Mouse (Mus musculus) small intestine, adult 2 months (tissue): ENCODE data around the gene Lins1. TPM values are rescaled to one million over a fixed set of nuclear protein-coding genes. Genes with fewer than 3 reads are reported as not detected.

Experiments used
- H3K27ac ChIP-seq: fragments of 200-500 bp; 2 replicates; pipeline ENCODE4 v1.5.1; 2012; ENCODE audit warnings: low read depth, low read length, control low read depth, inconsistent platforms; ENCODE audit not compliant: insufficient read depth
- H3K27me3 ChIP-seq: fragments of 200-500 bp; 2 replicates; pipeline ENCODE4 v1.6.1; 2012; ENCODE audit warnings: mild to moderate bottlenecking, moderate library complexity, low read length, inconsistent platforms; ENCODE audit not compliant: control insufficient read depth, insufficient read depth
- H3K36me3 ChIP-seq: fragments of 200-500 bp; 2 replicates; pipeline ENCODE4 v1.6.1; 2012; ENCODE audit warnings: mild to moderate bottlenecking, low read length, control low read depth, inconsistent platforms; ENCODE audit not compliant: control insufficient read depth, insufficient read depth
- H3K4me1 ChIP-seq: fragments of 200-500 bp; 2 replicates; pipeline ENCODE4 v1.6.1; 2012; ENCODE audit warnings: low read length, inconsistent platforms, mixed read lengths; ENCODE audit not compliant: control insufficient read depth, insufficient read depth, insufficient read length
- H3K4me3 ChIP-seq: fragments of 200-500 bp; 2 replicates; pipeline ENCODE4 v1.5.1; 2012; ENCODE audit warnings: low read depth, mild to moderate bottlenecking, control low read depth, inconsistent platforms, low read length, moderate library complexity
- CTCF ChIP-seq: fragments of 200-500 bp; IDR thresholded peaks from 2 replicates; pipeline ENCODE4 v1.5.1; 2012; ENCODE audit warnings: low read depth, mild to moderate bottlenecking, control low read depth, inconsistent platforms, low read length, moderate library complexity, mixed read lengths; ENCODE audit not compliant: insufficient replicate concordance, insufficient read length; ENCODE audit errors: extremely low read depth
- POLR2A ChIP-seq: fragments of 200-500 bp; IDR thresholded peaks from 2 replicates; pipeline ENCODE4 v1.6.1; 2012; ENCODE audit warnings: low read depth, mild to moderate bottlenecking, control low read depth, inconsistent platforms, low read length, moderate library complexity
- WGBS: fragments of 180-500 bp; shearing (Covaris S2); methylation state at CpG from one replicate; pipeline ENCODE4 v1.1.7; 2018; 5-methylcytosine and 5-hydroxymethylcytosine counted together
- polyA plus RNA-seq: library from polyadenylated mRNA; depleted of rRNA; stranded (reverse); fragments of >200 nt; gene quantifications from 2 replicates; pipeline ENCODE4 v1.2.3, GENCODE M21; 2012; rRNA removed

Lins1 gene
- 1.8 and 1.9 TPM in 2 replicates for polyA plus RNA-seq

DNA sequence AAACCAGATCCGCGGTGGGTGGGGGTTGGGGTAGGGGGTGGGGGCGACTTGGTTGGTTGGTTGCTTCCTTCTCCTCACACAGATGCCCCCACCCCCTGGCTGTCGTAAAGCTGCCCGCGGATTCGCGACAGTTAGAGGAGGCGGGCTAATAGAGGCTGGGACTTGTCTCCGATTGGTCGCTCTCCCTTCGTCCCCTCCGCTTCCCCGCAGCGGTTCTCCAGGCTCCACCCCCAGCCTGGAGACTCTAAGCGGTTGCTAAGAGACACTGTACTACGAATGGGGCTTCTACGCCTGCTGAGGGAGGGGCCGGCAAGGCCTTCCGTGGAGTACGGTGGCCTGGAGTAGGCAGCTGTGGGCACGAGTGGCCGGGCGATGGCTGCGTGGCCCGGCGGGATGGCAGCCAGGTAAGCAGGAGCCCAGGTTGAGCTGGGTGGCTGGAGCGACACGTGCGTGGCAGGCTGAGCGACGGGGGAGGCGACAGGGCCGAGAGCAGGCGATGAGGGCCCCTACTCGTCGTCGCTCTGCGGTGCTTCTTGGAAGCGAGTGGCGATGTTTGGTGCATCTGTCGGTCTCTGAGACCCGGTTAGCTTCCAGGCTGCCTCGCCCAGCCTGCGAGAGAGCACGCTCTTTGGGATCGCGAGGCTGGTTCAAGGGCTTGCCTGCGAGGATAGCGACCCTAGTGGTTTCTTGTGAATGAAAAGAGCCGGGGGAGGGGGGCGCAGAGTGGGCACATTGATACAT is at the start of gene Lins1:
Gene Lins1 (plus strand): TSS at position 270 of the 741 bp plus-strand sequence.
- Histone ChIP-seq H3K36me3 (0 out of 2 replicates have a peak, but pooled peaks cover 1% of the 10 kb centered on the region), H3K27me3 (no peaks in the 10 kb centered on the region), H3K27ac (peak within 1 kb of the TSS; percentile 51), H3K4me3 (peak within 1 kb of the TSS; percentile 89), H3K4me1 (peaks cover 6% of the 10 kb centered on the region; the same call in 1 of the 2 replicates)
- under 1% methylated on average over 52 of the region's 52 CpGs for WGBS
- TF ChIP-seq CTCF (0 out of 2 replicates have a peak, but pooled peaks have one; percentile 38), POLR2A (no peak)

DNA sequence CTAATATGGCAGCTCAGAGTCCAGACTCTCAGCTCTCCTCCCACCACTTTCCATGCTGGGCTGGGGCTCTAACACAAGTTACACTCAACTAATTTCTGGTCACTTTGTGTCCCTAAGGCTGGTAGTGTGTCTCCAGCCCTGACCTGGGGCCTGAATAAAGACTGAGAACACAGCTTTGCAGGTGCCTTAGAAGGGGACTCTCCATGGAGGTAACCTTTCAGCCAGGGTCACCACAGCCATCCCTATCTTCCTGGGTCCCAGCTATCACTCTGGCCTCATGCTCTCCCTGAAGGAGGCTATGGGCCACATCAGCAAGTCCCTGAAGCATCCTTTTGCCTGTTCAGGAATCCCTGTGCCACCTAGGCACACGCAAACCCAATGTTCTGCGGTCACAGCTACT is 44.0 kb upstream of the Lins1 start:
- H3K4me1 ChIP-seq = no peaks in the 10 kb centered on the region
- WGBS = 96% methylated on average over 2 of the region's 2 CpGs
- no peak overlapping the region for H3K27ac ChIP-seq
- no peak for TF ChIP-seq POLR2A
- no peak for TF ChIP-seq CTCF
- no peak overlapping the region for H3K4me3 ChIP-seq
- H3K27me3 ChIP-seq = no peaks in the 10 kb centered on the region
- H3K36me3 ChIP-seq = peaks cover 19% of the 10 kb centered on the region

GRCm38 (mm10) chr7:66649181-66649580 is 40.5 kb upstream of the Lins1 start:
- TF ChIP-seq CTCF (no peak), POLR2A (no peak)
- H3K27ac ChIP-seq = no peak overlapping the region
- no peaks in the 10 kb centered on the region for H3K27me3 ChIP-seq
- H3K4me3 ChIP-seq = no peak overlapping the region
- WGBS = 83% methylated on average over 2 of the region's 2 CpGs
- peaks cover 14% of the 10 kb centered on the region for H3K36me3 ChIP-seq
- H3K4me1 ChIP-seq = peaks cover 2% of the 10 kb centered on the region; the same call in 1 of the 2 replicates

GRCm38 (mm10) chr7:66650883-66651282 is 38.8 kb upstream of the Lins1 start:
- Histone ChIP-seq H3K27ac (no peak overlapping the region), H3K4me1 (peaks cover 4% of the 10 kb centered on the region), H3K27me3 (no peaks in the 10 kb centered on the region), H3K4me3 (no peak overlapping the region), H3K36me3 (peaks cover 10% of the 10 kb centered on the region)
- WGBS = 68% methylated on average over 5 of the region's 5 CpGs
- TF ChIP-seq POLR2A (no peak), CTCF (no peak)

GRCm38 (mm10) chr7:66652216-66652615 is 37.5 kb upstream of the Lins1 start:
- H3K4me3 ChIP-seq = no peak overlapping the region
- WGBS = 61% methylated on average over 4 of the region's 4 CpGs
- H3K4me1 ChIP-seq = peaks cover 4% of the 10 kb centered on the region
- H3K27me3 ChIP-seq = no peaks in the 10 kb centered on the region
- H3K27ac ChIP-seq = no peak overlapping the region
- TF ChIP-seq POLR2A (no peak), CTCF (no peak)
- H3K36me3 ChIP-seq = peaks cover 8% of the 10 kb centered on the region

- Histone ChIP-seq H3K4me3 (no peak overlapping the region), H3K36me3 (peaks cover 10% of the 10 kb centered on the region), H3K27me3 (no peaks in the 10 kb centered on the region), H3K4me1 (peaks cover 4% of the 10 kb centered on the region), H3K27ac (peak overlapping the region; percentile 8; the same call in 1 of the 2 replicates)
- TF ChIP-seq CTCF = no peak
- TF ChIP-seq POLR2A = no peak
- 83% methylated on average over 9 of the region's 9 CpGs for WGBS
Measured at GRCm38 (mm10) chr7:66653596-66653995, 36.1 kb upstream of the Lins1 start.

- 77% methylated on average over 9 of the region's 9 CpGs for WGBS
- H3K4me1 ChIP-seq = peaks cover 4% of the 10 kb centered on the region
- H3K36me3 ChIP-seq = peaks cover 18% of the 10 kb centered on the region
- no peaks in the 10 kb centered on the region for H3K27me3 ChIP-seq
- H3K4me3 ChIP-seq = no peak overlapping the region
- no peak overlapping the region for H3K27ac ChIP-seq
- TF ChIP-seq CTCF (no peak), POLR2A (no peak)
Measured at GRCm38 (mm10) chr7:66655471-66655870, 34.2 kb upstream of the Lins1 start.
